Mouse (Mus musculus): Measurements from ENCODE around the gene Tex30.

The Tex30 gene

DNA sequence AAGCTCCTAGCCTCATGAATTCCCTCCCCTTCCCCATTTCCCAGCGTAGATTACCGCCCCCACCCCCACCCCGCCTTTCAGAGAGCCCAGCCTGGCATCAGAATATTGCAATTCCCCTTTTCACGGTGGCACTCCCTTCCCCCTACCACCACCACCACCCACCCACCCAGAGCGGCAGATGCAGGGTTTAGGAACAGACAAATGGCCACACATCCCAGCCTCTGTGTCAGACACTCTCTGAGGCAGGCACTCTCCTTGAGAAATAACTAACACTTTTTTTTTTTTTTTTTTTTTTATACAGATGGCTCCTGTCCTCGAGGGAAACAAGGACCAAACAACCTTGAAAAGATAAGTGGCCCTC lies 59.7 kb downstream of the Tex30 start:
- no peak for DNase-seq (ENCODE audit: low spot score in 2 of 2)

GRCm38 (mm10) chr1:44041797-44042554 lies 60.3 kb downstream of the Tex30 start:
- peak; percentile 14 to 41 for DNase-seq (ENCODE audit: low spot score in 2 of 2)

All from urinary bladder, postnatal 36 days (tissue).